Mouse (Mus musculus) midbrain, embryonic 13.5 days (tissue): ENCODE measurements around the gene Nlrp3. TPM values are rescaled to one million over a fixed set of nuclear protein-coding genes. Genes with fewer than 3 reads are reported as not detected.

ENCODE experiments used
- ATAC-seq: fragments of 200-750 bp; cut with Nextera tagmentation; 2 replicates; pipeline ENCODE4 v1.8.0; 2017; ENCODE audit warnings: mild to moderate bottlenecking, moderate TSS enrichment, moderate library complexity
- H3K27ac ChIP-seq: fragments of 300-500 bp; sonication (generic); 2 replicates; pipeline ENCODE4 v1.5.1; 2015; ENCODE audit warnings: inconsistent platforms, mild to moderate bottlenecking, moderate library complexity
- H3K27me3 ChIP-seq: fragments of 300-500 bp; sonication (generic); 2 replicates; pipeline ENCODE4 v1.6.1; 2015; ENCODE audit warnings: mild to moderate bottlenecking, inconsistent platforms
- H3K36me3 ChIP-seq: fragments of 300-500 bp; sonication (generic); 2 replicates; pipeline ENCODE4 v1.6.1; 2015; ENCODE audit warnings: mild to moderate bottlenecking, inconsistent platforms
- H3K4me1 ChIP-seq: fragments of 300-500 bp; sonication (generic); replicated peaks from 2 replicates; pipeline ENCODE4 v1.6.1; 2015; ENCODE audit warnings: inconsistent platforms
- H3K4me2 ChIP-seq: fragments of 300-500 bp; sonication (generic); replicated peaks from 2 replicates; pipeline ENCODE4 v1.6.1; 2015; ENCODE audit warnings: moderate library complexity, mild to moderate bottlenecking, inconsistent platforms
- H3K4me3 ChIP-seq: fragments of 300-500 bp; sonication (generic); replicated peaks from 2 replicates; pipeline ENCODE4 v1.5.1; 2015; ENCODE audit warnings: mild to moderate bottlenecking, inconsistent platforms
- H3K9ac ChIP-seq: fragments of 300-500 bp; sonication (generic); replicated peaks from 2 replicates; pipeline ENCODE4 v1.6.1; 2015; ENCODE audit warnings: mild to moderate bottlenecking, inconsistent platforms
- H3K9me3 ChIP-seq: fragments of 300-500 bp; sonication (generic); 2 replicates; pipeline ENCODE4 v1.6.1; 2016; ENCODE audit warnings: mild to moderate bottlenecking, inconsistent platforms
- WGBS: fragments of 180-500 bp; shearing (Covaris S2); methylation state at CpG from one replicate; pipeline ENCODE4 v1.1.7; 2015; 5-methylcytosine and 5-hydroxymethylcytosine counted together
- polyA plus RNA-seq: library from polyadenylated mRNA; unstranded; fragments of >200 nt; fragmentation: Nextera tagmentation; extraction: Ambion mirVana; gene quantifications from 2 replicates; pipeline ENCODE4 v1.2.1, GENCODE M21; 2015

Nlrp3 gene
- polyA plus RNA-seq, 1 experiment from 2014 or later: 0.04 TPM

GRCm38 (mm10) chr11:59584539-59584938 lies 43.2 kb downstream of the Nlrp3 start:
- no peak overlapping the region for H3K4me2 ChIP-seq
- ATAC-seq: no peak
- H3K4me3 ChIP-seq: no peak overlapping the region
- H3K27me3 ChIP-seq: no peaks in the 10 kb centered on the region
- no peak overlapping the region for H3K9ac ChIP-seq
- WGBS: 40% methylated on average over 6 of the region's 6 CpGs
- H3K9me3 ChIP-seq: no peaks in the 10 kb centered on the region
- no peaks in the 10 kb centered on the region for H3K4me1 ChIP-seq
- no peaks in the 10 kb centered on the region for H3K36me3 ChIP-seq
- no peak overlapping the region for H3K27ac ChIP-seq

GRCm38 (mm10) chr11:59589496-59589895 lies 48.1 kb downstream of the Nlrp3 start:
- Histone ChIP-seq H3K9me3 (no peaks in the 10 kb centered on the region), H3K4me3 (no peak overlapping the region), H3K27ac (no peak overlapping the region), H3K36me3 (no peaks in the 10 kb centered on the region), H3K4me2 (no peak overlapping the region), H3K9ac (no peak overlapping the region), H3K4me1 (no peaks in the 10 kb centered on the region), H3K27me3 (no peaks in the 10 kb centered on the region)
- no peak for ATAC-seq
- WGBS: 88% methylated on average over 8 of the region's 8 CpGs

- H3K36me3 ChIP-seq: no peaks in the 10 kb centered on the region
- no peak for ATAC-seq
- H3K4me1 ChIP-seq: no peaks in the 10 kb centered on the region
- no peak within 1 kb of the TSS for H3K27ac ChIP-seq
- H3K4me2 ChIP-seq: no peak within 1 kb of the TSS
- H3K27me3 ChIP-seq: no peaks in the 10 kb centered on the region
- no peaks in the 10 kb centered on the region for H3K9me3 ChIP-seq
- H3K9ac ChIP-seq: no peak within 1 kb of the TSS
- WGBS: 78% methylated on average over 6 of the region's 6 CpGs
- no peak within 1 kb of the TSS for H3K4me3 ChIP-seq
Measured at GRCm38 (mm10) chr11:59593189-59593588, 51.8 kb downstream of the Nlrp3 start, which contains the start of gene Olfr223. TSS of gene Olfr223 (minus strand) at chr11:59593289.

GRCm38 (mm10) chr11:59596091-59596490 lies 54.7 kb downstream of the Nlrp3 start:
- Histone ChIP-seq H3K27ac (no peak overlapping the region), H3K9ac (no peak overlapping the region), H3K4me3 (no peak overlapping the region), H3K4me1 (no peaks in the 10 kb centered on the region), H3K36me3 (no peaks in the 10 kb centered on the region), H3K4me2 (no peak overlapping the region), H3K9me3 (no peaks in the 10 kb centered on the region), H3K27me3 (no peaks in the 10 kb centered on the region)
- WGBS: 51% methylated on average over 4 of the region's 4 CpGs
- no peak for ATAC-seq

- ATAC-seq: no peak
- Histone ChIP-seq H3K36me3 (no peaks in the 10 kb centered on the region), H3K27ac (no peak overlapping the region), H3K27me3 (no peaks in the 10 kb centered on the region), H3K4me2 (no peak overlapping the region), H3K4me3 (no peak overlapping the region), H3K4me1 (no peaks in the 10 kb centered on the region), H3K9ac (no peak overlapping the region), H3K9me3 (no peaks in the 10 kb centered on the region)
- WGBS: 92% methylated on average over 8 of the region's 8 CpGs
Measured at GRCm38 (mm10) chr11:59596950-59597349, 55.6 kb downstream of the Nlrp3 start.

GRCm38 (mm10) chr11:59599211-59599610 lies 57.8 kb downstream of the Nlrp3 start:
- Histone ChIP-seq H3K27ac (no peak overlapping the region), H3K4me2 (no peak overlapping the region), H3K9ac (no peak overlapping the region), H3K27me3 (no peaks in the 10 kb centered on the region), H3K4me1 (no peaks in the 10 kb centered on the region), H3K9me3 (no peaks in the 10 kb centered on the region), H3K4me3 (no peak overlapping the region), H3K36me3 (no peaks in the 10 kb centered on the region)
- ATAC-seq: no peak
- WGBS: 84% methylated on average over 7 of the region's 7 CpGs

- Histone ChIP-seq H3K27me3 (no peaks in the 10 kb centered on the region), H3K4me2 (no peak overlapping the region), H3K9me3 (no peaks in the 10 kb centered on the region), H3K9ac (no peak overlapping the region), H3K36me3 (no peaks in the 10 kb centered on the region), H3K4me1 (no peaks in the 10 kb centered on the region), H3K27ac (no peak overlapping the region), H3K4me3 (no peak overlapping the region)
- WGBS: 96% methylated on average over 3 of the region's 3 CpGs
- no peak for ATAC-seq
Measured at GRCm38 (mm10) chr11:59600872-59601271, 59.5 kb downstream of the Nlrp3 start.

- no peak for ATAC-seq
- no peak overlapping the region for H3K27ac ChIP-seq
- no peaks in the 10 kb centered on the region for H3K4me1 ChIP-seq
- H3K4me3 ChIP-seq: no peak overlapping the region
- H3K36me3 ChIP-seq: no peaks in the 10 kb centered on the region
- no peak overlapping the region for H3K4me2 ChIP-seq
- H3K27me3 ChIP-seq: no peaks in the 10 kb centered on the region
- H3K9ac ChIP-seq: no peak overlapping the region
- 79% methylated on average over 1 of the region's 1 CpGs for WGBS
- H3K9me3 ChIP-seq: no peaks in the 10 kb centered on the region
Measured at GRCm38 (mm10) chr11:59602287-59602686, 60.9 kb downstream of the Nlrp3 start.

GRCm38 (mm10) chr11:59611646-59612045 lies 70.3 kb downstream of the Nlrp3 start:
- H3K4me2 ChIP-seq: no peak overlapping the region
- WGBS: 95% methylated on average over 5 of the region's 5 CpGs
- H3K9ac ChIP-seq: no peak overlapping the region
- H3K4me3 ChIP-seq: no peak overlapping the region
- H3K4me1 ChIP-seq: no peaks in the 10 kb centered on the region
- ATAC-seq: no peak
- no peaks in the 10 kb centered on the region for H3K27me3 ChIP-seq
- H3K27ac ChIP-seq: no peak overlapping the region
- H3K36me3 ChIP-seq: no peaks in the 10 kb centered on the region
- no peaks in the 10 kb centered on the region for H3K9me3 ChIP-seq

- Histone ChIP-seq H3K4me3 (no peak overlapping the region), H3K9me3 (no peaks in the 10 kb centered on the region), H3K27ac (no peak overlapping the region), H3K4me1 (no peaks in the 10 kb centered on the region), H3K27me3 (no peaks in the 10 kb centered on the region), H3K4me2 (no peak overlapping the region), H3K9ac (no peak overlapping the region), H3K36me3 (no peaks in the 10 kb centered on the region)
- WGBS: 60% methylated on average over 4 of the region's 4 CpGs
- no peak for ATAC-seq
Measured at GRCm38 (mm10) chr11:59614120-59614519, 72.8 kb downstream of the Nlrp3 start.

Other genes with a start within 250 kb of the Nlrp3 start
- 2.9 and 6.0 TPM in 2 replicates for gene Wnt9a, start 234.6 kb upstream of the Nlrp3 start, polyA plus RNA-seq
- not detected in 2 replicates for gene Prss38, start 165.9 kb upstream of the Nlrp3 start, polyA plus RNA-seq
- 14.3 TPM in 2 replicates for gene Jmjd4, start 91.5 kb upstream of the Nlrp3 start, polyA plus RNA-seq
- 352 and 380 TPM in 2 replicates for gene Snap47, start 90.4 kb upstream of the Nlrp3 start, polyA plus RNA-seq
- gene Zfp867, start 69.1 kb upstream of the Nlrp3 start, polyA plus RNA-seq: 14.7 and 15.0 TPM in 2 replicates
- 17.6 and 18.2 TPM in 2 replicates for gene Zkscan17, start 14.8 kb upstream of the Nlrp3 start, polyA plus RNA-seq
- not detected in 2 replicates for gene Olfr222, start 34.7 kb downstream of the Nlrp3 start, polyA plus RNA-seq
- not detected in 2 replicates for gene Olfr223, start 51.7 kb downstream of the Nlrp3 start, polyA plus RNA-seq
- gene Mprip, start 119.7 kb downstream of the Nlrp3 start, polyA plus RNA-seq: 37.1 and 39.3 TPM in 2 replicates
- gene Pld6, start 246.1 kb downstream of the Nlrp3 start, polyA plus RNA-seq: 2.4 and 2.7 TPM in 2 replicates